Mouse (Mus musculus) megakaryocyte, embryonic 14.5 days (primary cell): ENCODE measurements around the gene Hemgn.

ENCODE experiments used
- FLI1 ChIP-seq: IDR thresholded peaks from 2 replicates; pipeline ENCODE4 v1.6.1; 2012; ENCODE audit warnings: low read length, inconsistent platforms, mixed read lengths
- GATA1 ChIP-seq: IDR thresholded peaks from 3 replicates; pipeline ENCODE4 v1.6.1; 2012; ENCODE audit warnings: mixed read lengths, low read length, inconsistent platforms, borderline replicate concordance

GRCm38 (mm10) chr4:46349530-46349929 lies 63.8 kb downstream of the Hemgn start:
- TF ChIP-seq GATA1 (no peak), FLI1 (no peak)
